Mouse (Mus musculus) myocyte (in vitro differentiated cells): ENCODE measurements around the gene Msx1.

Experiments
- MYOG ChIP-seq, 3 experiments: IDR thresholded peaks; one replicate each; pipeline ENCODE4 v1.6.1; 2011; ENCODE audit warnings: control low read depth in 2 of 3, low read depth in 2 of 3, mild to moderate bottlenecking in 2 of 3; ENCODE audit not compliant: insufficient read length in 2 of 3, control insufficient read depth in 1 of 3, insufficient read depth in 1 of 3
- POLR2A ChIP-seq: IDR thresholded peaks from one replicate; pipeline ENCODE4 v1.6.1; 2011; ENCODE audit warnings: low read depth, mild to moderate bottlenecking, control low read depth, moderate library complexity; ENCODE audit not compliant: insufficient read length
- POLR2AphosphoS2 ChIP-seq: IDR thresholded peaks from one replicate; pipeline ENCODE4 v1.6.1; 2011; ENCODE audit warnings: low read depth, control low read depth; ENCODE audit not compliant: insufficient read length
- TCF3 ChIP-seq: IDR thresholded peaks from one replicate; pipeline ENCODE4 v1.6.1; 2011; ENCODE audit warnings: low read depth, control low read depth; ENCODE audit not compliant: insufficient read length
- USF1 ChIP-seq: IDR thresholded peaks from one replicate; pipeline ENCODE4 v1.6.1; 2011; ENCODE audit warnings: low read depth, mild to moderate bottlenecking, control low read depth, moderate library complexity

DNA sequence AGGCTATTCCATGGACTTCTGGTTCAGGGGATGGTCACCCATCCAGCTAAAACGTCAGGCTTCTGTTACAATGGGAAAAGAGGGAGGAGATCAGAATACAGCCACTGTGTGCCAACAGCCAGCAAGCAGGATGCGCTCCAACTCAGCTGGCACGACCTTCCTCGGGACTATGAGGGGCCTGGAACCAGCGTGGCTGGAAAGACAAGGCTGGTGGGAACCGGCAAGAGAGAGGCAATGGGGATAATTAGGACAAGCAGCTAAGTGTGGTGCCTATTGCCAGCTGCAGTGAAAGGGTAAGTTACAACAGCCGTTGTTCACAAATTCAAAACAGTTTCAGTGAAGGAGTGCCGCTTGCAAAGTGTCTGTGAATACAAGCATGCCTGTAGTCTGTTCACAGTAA is 41.1 kb downstream of the Msx1 start:
- no peak for TF ChIP-seq POLR2A
- no peak for TF ChIP-seq USF1
- TF ChIP-seq MYOG (IDR thresholded peaks at IDR 0.05; ENCODE audit: control insufficient read depth in 1 of 3, insufficient read depth in 1 of 3, insufficient read length in 2 of 3, low read depth in 2 of 3): no peak
- TF ChIP-seq TCF3: no peak
- TF ChIP-seq POLR2AphosphoS2: no peak
